Mouse (Mus musculus) embryo, embryonic 11.5 days (tissue): ENCODE measurements around the gene Ddx1.

Source experiments
- DNase-seq: peaks from one replicate; pipeline ENCODE4 v3.0.0-alpha.2; 2012; ENCODE audit warnings: low read depth, low spot score

Ddx1 gene

GRCm38 (mm10) chr12:13248691-13249572 lies at the start of gene Ddx1:
TSS of gene Ddx1 (minus strand) at chr12:13249213.
- peak; percentile 65 for DNase-seq

GRCm38 (mm10) chr12:13293421-13293881 lies 44.4 kb upstream of the Ddx1 start:
- no peak for DNase-seq

GRCm38 (mm10) chr12:13291453-13291852 lies 42.4 kb upstream of the Ddx1 start:
- no peak for DNase-seq

GRCm38 (mm10) chr12:13269570-13270390 lies 20.8 kb upstream of the Ddx1 start:
- no peak for DNase-seq

- peak; percentile 60 for DNase-seq
These were observed 19.9 kb upstream of the Ddx1 start, which contains the start of gene Nbas for GRCm38 (mm10) chr12:13268826-13269449. TSS of gene Nbas (plus strand) at chr12:13269133.

GRCm38 (mm10) chr12:13268412-13268811 lies 19.4 kb upstream of the Ddx1 start:
- DNase-seq, result no peak

GRCm38 (mm10) chr12:13255701-13256100 lies 6.7 kb upstream of the Ddx1 start:
- peak; percentile 7 for DNase-seq

- no peak for DNase-seq
These were observed 6.1 kb upstream of the Ddx1 start for GRCm38 (mm10) chr12:13255068-13255467.

GRCm38 (mm10) chr12:13249573-13249919 lies 533 bp upstream of the Ddx1 start:
- no peak for DNase-seq

- DNase-seq, result no peak
These were observed 6.6 kb downstream of the Ddx1 start for GRCm38 (mm10) chr12:13242453-13242852.

- no peak for DNase-seq
These were observed 30.9 kb downstream of the Ddx1 start for GRCm38 (mm10) chr12:13218101-13218514.

- no peak for DNase-seq
These were observed 31.4 kb downstream of the Ddx1 start for GRCm38 (mm10) chr12:13217568-13217967.

GRCm38 (mm10) chr12:13216501-13217103 lies 32.4 kb downstream of the Ddx1 start:
- no peak for DNase-seq

- peak; percentile 84 for DNase-seq
These were observed 34.4 kb downstream of the Ddx1 start for GRCm38 (mm10) chr12:13214345-13215278.

- DNase-seq, result no peak
These were observed 37.1 kb downstream of the Ddx1 start for GRCm38 (mm10) chr12:13211746-13212482.

- DNase-seq, result no peak
These were observed 39.2 kb downstream of the Ddx1 start for GRCm38 (mm10) chr12:13209692-13210377.

- DNase-seq, result no peak
These were observed 40.0 kb downstream of the Ddx1 start for GRCm38 (mm10) chr12:13208983-13209451.

GRCm38 (mm10) chr12:13208517-13208916 lies 40.5 kb downstream of the Ddx1 start:
- DNase-seq, result no peak

- no peak for DNase-seq
These were observed 41.9 kb downstream of the Ddx1 start for GRCm38 (mm10) chr12:13207099-13207498.
